Mouse (Mus musculus) C2C12 (cell line): ENCODE results near the gene Gda. TPM values are rescaled to one million over a fixed set of nuclear protein-coding genes. Genes with fewer than 3 reads are reported as not detected.

ENCODE experiments used
- H3K27me3 ChIP-seq: one replicate; pipeline ENCODE4 v1.6.1; 2011; ENCODE audit not compliant: control insufficient read depth, insufficient read depth, insufficient read length
- H3K36me3 ChIP-seq: one replicate; pipeline ENCODE4 v1.6.1; 2011; ENCODE audit not compliant: control insufficient read depth, insufficient read depth
- H3K4me3 ChIP-seq: one replicate; pipeline ENCODE4 v1.5.1; 2011; ENCODE audit warnings: mild to moderate bottlenecking, control low read depth; ENCODE audit not compliant: poor library complexity, insufficient read depth, severe bottlenecking
- H3K79me2 ChIP-seq: one replicate; pipeline ENCODE4 v1.6.1; 2011; ENCODE audit not compliant: control insufficient read depth, insufficient read depth
- H3K79me3 ChIP-seq: one replicate; pipeline ENCODE4 v1.6.1; 2011; ENCODE audit warnings: low read depth, control low read depth
- H3ac ChIP-seq: one replicate; pipeline ENCODE3; 2011; ENCODE audit warnings: low read depth; ENCODE audit not compliant: control insufficient read depth, insufficient read length
- CEBPB ChIP-seq: IDR thresholded peaks from one replicate; pipeline ENCODE4 v1.6.1; 2011; ENCODE audit warnings: low read depth, mild to moderate bottlenecking, control low read depth, moderate library complexity
- CTCF ChIP-seq: IDR thresholded peaks from one replicate; pipeline ENCODE4 v1.5.1; 2011; ENCODE audit not compliant: control insufficient read depth, insufficient read depth, insufficient read length
- FOSL1 ChIP-seq: IDR thresholded peaks from one replicate; pipeline ENCODE4 v1.8.0; 2011; ENCODE audit warnings: mild to moderate bottlenecking, low read length; ENCODE audit not compliant: poor library complexity, insufficient read depth, severe bottlenecking
- MAX ChIP-seq: IDR thresholded peaks from one replicate; pipeline ENCODE4 v1.6.1; 2011; ENCODE audit warnings: mild to moderate bottlenecking, control low read depth
- MYOD1 ChIP-seq: IDR thresholded peaks from one replicate; pipeline ENCODE4 v1.6.1; 2011; ENCODE audit warnings: low read depth; ENCODE audit not compliant: control insufficient read depth, insufficient read length
- MYOG ChIP-seq: IDR thresholded peaks from one replicate; pipeline ENCODE4 v1.6.1; 2011; ENCODE audit not compliant: control insufficient read depth, insufficient read length; ENCODE audit errors: extremely low read depth
- USF1 ChIP-seq: IDR thresholded peaks from one replicate; pipeline ENCODE4 v1.6.1; 2011; ENCODE audit warnings: low read depth, mild to moderate bottlenecking, control low read depth, moderate library complexity
- polyA plus RNA-seq: library from polyadenylated mRNA; unstranded; fragments of >200 nt; fragmentation: generic; extraction: Trizol; gene quantifications from one replicate; pipeline ENCODE4 v1.2.1, GENCODE M21; 2012; ENCODE audit warnings: missing spikeins

The Gda gene
- polyA plus RNA-seq, 1 experiment, result 0.14 TPM

DNA sequence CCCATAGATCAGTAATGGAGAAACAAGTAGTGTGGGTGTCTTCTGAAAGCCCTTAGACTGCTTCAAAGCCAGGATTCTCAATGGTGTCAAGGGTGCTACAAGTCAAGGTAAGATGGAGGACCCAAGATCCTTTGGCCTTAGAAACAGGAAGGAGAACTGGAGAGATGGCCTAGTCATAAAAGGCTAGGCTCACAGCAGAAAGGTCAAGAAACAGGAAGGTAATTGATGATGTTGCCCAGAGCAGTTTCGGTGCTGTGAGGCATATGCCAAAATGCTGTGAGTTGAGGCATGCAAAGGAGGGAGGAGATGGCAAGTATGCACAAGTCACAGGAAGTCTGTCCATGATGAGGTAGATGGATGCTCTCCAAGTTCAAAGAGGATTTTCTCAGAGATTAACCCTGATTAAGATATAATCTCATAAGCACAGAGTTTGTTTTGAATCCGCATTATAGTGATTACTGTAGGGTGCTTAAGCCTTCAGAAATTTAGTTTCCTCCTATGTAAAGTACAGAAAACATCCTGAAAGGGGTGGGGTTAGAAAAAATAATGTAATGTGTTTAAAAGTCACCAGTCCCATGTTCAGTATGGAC is 26.2 kb upstream of the Gda start:
- no peak overlapping the region for H3ac ChIP-seq
- H3K36me3 ChIP-seq, result no peaks in the 10 kb centered on the region
- no peaks in the 10 kb centered on the region for H3K27me3 ChIP-seq
- H3K79me3 ChIP-seq, result no peaks in the 10 kb centered on the region
- no peaks in the 10 kb centered on the region for H3K79me2 ChIP-seq
- no peak overlapping the region for H3K4me3 ChIP-seq
- no peak for TF ChIP-seq USF1
- no peak for TF ChIP-seq FOSL1

DNA sequence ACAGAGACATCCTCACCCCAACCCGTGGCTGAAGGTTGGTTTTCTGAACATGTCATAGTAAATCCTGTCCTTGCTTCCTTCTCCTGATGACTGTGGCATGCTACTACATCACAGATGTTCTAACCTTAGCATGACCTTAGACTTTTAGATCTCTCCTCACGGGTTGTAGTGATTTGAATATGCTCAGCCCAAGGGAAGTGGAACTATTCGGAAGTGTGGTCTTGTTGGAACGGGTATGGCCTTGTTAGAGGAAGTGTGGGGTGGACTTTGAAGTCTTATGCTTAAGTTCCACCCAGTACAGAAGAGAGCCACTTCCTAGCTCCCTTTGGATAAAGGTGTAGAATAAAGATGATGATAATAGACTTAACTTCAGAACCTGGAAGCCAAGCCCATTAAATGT is 22.6 kb upstream of the Gda start:
- Histone ChIP-seq H3K36me3 (no peaks in the 10 kb centered on the region), H3ac (no peak overlapping the region)
- TF ChIP-seq CEBPB, result no peak
- no peak for TF ChIP-seq FOSL1
- no peak for TF ChIP-seq MYOD1
- no peak for TF ChIP-seq CTCF

DNA sequence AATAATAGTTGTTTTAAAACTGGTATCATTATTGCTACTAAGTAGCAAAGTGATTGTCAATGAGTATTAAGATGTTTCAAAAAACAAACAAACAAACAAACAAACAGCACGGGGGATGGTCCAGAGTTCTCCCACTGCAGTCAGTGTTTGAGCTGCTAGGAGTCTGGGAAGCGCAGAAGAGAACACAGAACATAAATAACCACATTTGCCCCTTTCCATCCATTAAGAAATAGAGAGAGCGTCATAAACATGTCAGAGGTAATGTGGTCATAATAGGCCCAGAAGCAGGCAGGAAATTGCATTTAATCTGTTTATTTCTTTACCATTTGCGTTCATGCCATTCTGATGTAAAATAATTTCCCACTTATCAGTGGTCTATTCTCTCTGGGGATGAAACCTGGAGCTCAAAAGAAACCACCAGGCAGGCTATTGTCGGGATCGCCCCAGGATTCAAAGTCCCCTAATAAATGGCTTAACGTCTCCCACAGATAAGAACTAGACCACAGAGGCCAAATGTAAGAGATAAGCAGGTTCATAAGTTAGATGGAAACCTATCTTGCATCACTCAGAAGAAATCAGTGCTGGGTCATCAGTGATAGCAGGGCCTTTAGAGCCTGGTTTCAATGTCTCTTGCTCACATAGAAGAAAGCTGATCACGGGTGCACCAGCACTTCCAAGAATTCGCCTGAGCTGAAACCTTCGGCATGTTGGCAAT is 20.7 kb upstream of the Gda start:
- no peak for TF ChIP-seq CTCF
- no peak for TF ChIP-seq MYOD1
- TF ChIP-seq FOSL1, result no peak
- TF ChIP-seq MAX, result no peak
- TF ChIP-seq MYOG, result no peak
- TF ChIP-seq CEBPB, result no peak
- H3K79me2 ChIP-seq, result no peaks in the 10 kb centered on the region
- no peaks in the 10 kb centered on the region for H3K79me3 ChIP-seq
- no peaks in the 10 kb centered on the region for H3K27me3 ChIP-seq
- H3ac ChIP-seq, result no peak overlapping the region
- H3K36me3 ChIP-seq, result no peaks in the 10 kb centered on the region
- H3K4me3 ChIP-seq, result no peak overlapping the region

More for the DNA sequence above, 22.6 kb upstream of the Gda start:
- H3K79me3 ChIP-seq, result no peaks in the 10 kb centered on the region
- H3K4me3 ChIP-seq, result no peak overlapping the region
- H3K79me2 ChIP-seq, result no peaks in the 10 kb centered on the region
- H3K27me3 ChIP-seq, result no peaks in the 10 kb centered on the region

DNA sequence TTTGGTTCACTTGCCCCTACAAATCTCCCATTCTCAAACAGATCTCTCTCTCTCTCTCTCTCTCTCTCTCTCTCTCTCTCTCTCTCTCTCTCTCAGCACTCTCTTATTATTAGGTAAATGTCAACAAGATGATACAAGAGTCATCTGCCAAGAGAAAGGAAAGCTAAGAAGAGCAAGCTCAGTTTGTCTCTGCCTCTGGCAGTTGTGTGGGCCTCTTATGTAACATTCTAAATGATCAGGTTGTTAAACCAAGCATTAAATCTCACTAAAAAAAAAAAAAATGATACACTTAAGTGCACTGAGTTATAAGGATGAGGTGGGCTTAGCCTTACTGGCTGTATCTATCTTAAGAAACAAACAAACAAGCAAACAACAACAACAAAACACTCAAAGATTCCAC is 18.1 kb upstream of the Gda start:
- no peaks in the 10 kb centered on the region for H3K79me3 ChIP-seq
- no peaks in the 10 kb centered on the region for H3K36me3 ChIP-seq
- H3K27me3 ChIP-seq, result no peaks in the 10 kb centered on the region
- H3K79me2 ChIP-seq, result no peaks in the 10 kb centered on the region
- no peak overlapping the region for H3ac ChIP-seq
- H3K4me3 ChIP-seq, result no peak overlapping the region
- TF ChIP-seq MYOD1, result no peak
- TF ChIP-seq FOSL1, result no peak
- TF ChIP-seq MAX, result no peak
- no peak for TF ChIP-seq CEBPB
- no peak for TF ChIP-seq MYOG
- no peak for TF ChIP-seq CTCF
- TF ChIP-seq USF1, result no peak

DNA sequence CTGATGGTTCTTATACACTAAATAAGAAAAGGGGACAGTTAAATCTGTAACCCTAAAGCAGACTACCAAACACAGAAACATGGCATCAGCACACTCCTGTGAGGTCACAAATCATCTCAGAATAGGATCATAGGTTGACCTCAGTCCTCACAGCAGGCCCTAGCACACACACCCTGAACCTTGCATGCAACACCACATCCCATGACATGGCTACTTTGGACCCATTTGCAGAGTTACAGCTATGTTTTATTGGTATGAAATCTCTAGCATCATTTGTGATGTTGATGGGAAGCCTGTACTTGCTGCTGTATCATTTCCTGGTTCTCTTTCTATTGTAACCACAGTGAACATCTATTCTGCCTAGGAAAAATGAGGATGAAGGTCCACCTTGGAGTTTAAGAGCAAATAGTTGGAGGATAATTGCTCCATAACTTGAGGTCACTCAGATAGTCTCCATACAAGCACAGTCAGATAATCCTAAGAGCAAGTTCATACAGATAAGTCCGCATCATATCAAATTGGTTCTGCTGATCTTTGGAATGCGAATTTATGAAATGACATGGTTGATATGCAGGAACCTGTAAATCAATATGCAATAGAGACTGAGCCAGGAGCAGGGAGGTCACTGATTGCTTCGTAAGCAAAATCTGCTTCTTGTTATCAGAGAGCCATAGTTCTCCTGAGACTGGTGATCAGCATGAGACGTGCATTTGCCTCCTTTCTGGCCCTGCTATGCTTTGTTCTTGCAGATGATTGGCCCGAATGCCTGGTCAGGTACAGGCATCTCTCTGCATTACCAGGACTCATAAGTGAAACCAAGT is 14.1 kb upstream of the Gda start:
- H3K27me3 ChIP-seq, result no peaks in the 10 kb centered on the region
- no peaks in the 10 kb centered on the region for H3K79me2 ChIP-seq
- H3K79me3 ChIP-seq, result no peaks in the 10 kb centered on the region
- no peak overlapping the region for H3ac ChIP-seq
- H3K4me3 ChIP-seq, result no peak overlapping the region
- TF ChIP-seq MYOG (no peak), MAX (no peak), CTCF (no peak), FOSL1 (no peak), USF1 (no peak), MYOD1 (no peak), CEBPB (no peak)
- H3K36me3 ChIP-seq, result no peaks in the 10 kb centered on the region

DNA sequence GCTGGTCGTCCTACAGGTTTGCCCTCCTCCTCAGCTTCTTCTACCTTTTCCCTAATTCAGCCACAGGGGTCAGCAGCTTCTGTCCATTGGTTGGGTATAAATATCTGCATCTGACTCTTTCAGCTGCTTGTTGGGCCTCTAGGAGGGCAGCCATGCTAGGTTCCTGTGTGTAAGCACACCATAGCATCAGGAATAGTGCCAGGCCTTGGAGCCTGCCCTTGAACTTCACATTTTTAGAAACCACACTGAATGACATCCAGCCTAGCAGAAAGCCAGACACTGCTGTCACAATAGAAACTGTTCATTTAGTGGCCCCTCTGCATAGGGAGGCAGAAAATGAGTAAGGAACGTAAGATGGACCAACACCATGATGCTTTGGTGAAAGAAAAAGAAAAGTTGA is 8.9 kb upstream of the Gda start:
- H3K4me3 ChIP-seq, result no peak overlapping the region
- no peaks in the 10 kb centered on the region for H3K79me3 ChIP-seq
- no peak for TF ChIP-seq MYOD1
- TF ChIP-seq FOSL1, result no peak
- no peak for TF ChIP-seq CTCF
- no peak for TF ChIP-seq MAX
- no peak for TF ChIP-seq USF1
- TF ChIP-seq MYOG, result no peak
- no peak for TF ChIP-seq CEBPB
- H3K36me3 ChIP-seq, result no peaks in the 10 kb centered on the region
- H3K79me2 ChIP-seq, result no peaks in the 10 kb centered on the region
- no peak overlapping the region for H3ac ChIP-seq
- H3K27me3 ChIP-seq, result no peaks in the 10 kb centered on the region
